Mouse (Mus musculus): ENCODE results near the gene Il16.

- TF ChIP-seq CTCF (IDR thresholded peaks at IDR 0.05; ENCODE audit: low read depth): no peak
- no peak for TF ChIP-seq EP300 (IDR thresholded peaks at IDR 0.05; ENCODE audit: low read depth)
These were observed 11.3 kb downstream of the Il16 start for GRCm38 (mm10) chr7:83734246-83734645.
